Mouse (Mus musculus): ENCODE data around the gene Gpr162.

DNA sequence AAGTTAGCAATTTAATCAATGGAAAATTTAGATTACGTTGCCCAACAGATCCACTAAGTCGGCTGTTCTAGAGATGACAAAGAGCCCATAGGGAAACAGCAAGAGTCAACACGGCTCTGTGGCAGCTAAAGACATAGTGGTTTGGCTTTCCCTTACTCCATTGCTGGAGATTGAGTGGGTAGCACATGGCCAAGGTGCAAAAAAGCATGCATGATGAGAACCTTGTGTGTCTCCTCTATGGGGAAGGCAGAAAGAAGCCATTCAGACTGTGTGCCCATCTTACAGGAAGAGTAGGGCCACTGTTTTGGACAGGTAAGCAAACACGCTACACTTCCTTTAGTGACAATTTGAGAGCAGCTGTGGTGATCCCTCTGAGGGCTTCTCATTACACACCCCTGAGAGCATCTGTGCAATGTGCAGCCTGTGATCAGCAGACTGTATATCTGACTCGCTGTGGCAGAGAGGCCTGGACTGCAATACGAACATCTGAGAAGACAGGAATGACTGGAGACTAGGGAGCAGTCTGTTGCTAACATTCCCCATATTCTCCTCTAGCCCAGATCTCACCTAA, 24.9 kb upstream of the Gpr162 start:
- TF ChIP-seq E2F4 (IDR thresholded peaks at IDR 0.05; ENCODE audit: insufficient replicate concordance, low read depth, low read length) (no peak), MYC (IDR thresholded peaks at IDR 0.05; ENCODE audit: low read depth, low read length) (no peak), CTCF (conservative IDR thresholded peaks at IDR 0.05 in 1 of 2, IDR thresholded peaks at IDR 0.05 in 1 of 2; ENCODE audit: low read depth in 2 of 2, low read length in 2 of 2) (no peak), MAFK (IDR thresholded peaks at IDR 0.05; ENCODE audit: insufficient replicate concordance, low read length) (no peak), EP300 (IDR thresholded peaks at IDR 0.05; ENCODE audit: low read length) (no peak), POLR2A (IDR thresholded peaks at IDR 0.05; ENCODE audit: low read depth, low read length) (no peak), HCFC1 (IDR thresholded peaks at IDR 0.05; ENCODE audit: low read depth, low read length) (no peak), RCOR1 (conservative IDR thresholded peaks at IDR 0.05; ENCODE audit: low read depth, low read length) (no peak), ZNF384 (IDR thresholded peaks at IDR 0.05; ENCODE audit: low read depth, low read length) (no peak), SIN3A (IDR thresholded peaks at IDR 0.05; ENCODE audit: low read length) (no peak), JUN (IDR thresholded peaks at IDR 0.05; ENCODE audit: insufficient read depth, low read depth, low read length) (no peak)
